Mouse (Mus musculus): ENCODE data around the gene Acad11.

DNA sequence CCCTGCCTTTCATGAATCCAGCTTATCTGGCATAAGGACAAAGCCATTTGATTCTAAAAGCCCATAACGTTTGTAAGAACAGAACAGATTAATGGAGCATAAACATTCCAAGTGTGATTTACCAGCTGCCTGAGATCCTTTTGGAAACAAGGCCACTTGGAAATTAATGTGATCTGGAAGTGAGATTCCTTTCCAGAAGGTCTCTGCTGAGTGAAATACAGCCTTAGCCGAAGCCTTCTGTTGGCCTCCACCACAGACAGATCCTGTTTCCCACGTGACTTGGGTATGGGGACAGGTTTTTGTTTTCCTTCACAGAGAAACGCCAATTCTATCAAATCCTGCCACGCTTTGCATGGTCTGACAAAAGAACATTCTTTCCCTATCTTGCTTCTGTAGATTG, 60.4 kb downstream of the Acad11 start:
- TF ChIP-seq POLR2A (IDR thresholded peaks at IDR 0.05; ENCODE audit: low read depth, low read length), result no peak
- no peak for TF ChIP-seq CTCF (conservative IDR thresholded peaks at IDR 0.05; ENCODE audit: insufficient read depth, insufficient read length, low read depth, low read length)
